In the genomic region with DNA sequence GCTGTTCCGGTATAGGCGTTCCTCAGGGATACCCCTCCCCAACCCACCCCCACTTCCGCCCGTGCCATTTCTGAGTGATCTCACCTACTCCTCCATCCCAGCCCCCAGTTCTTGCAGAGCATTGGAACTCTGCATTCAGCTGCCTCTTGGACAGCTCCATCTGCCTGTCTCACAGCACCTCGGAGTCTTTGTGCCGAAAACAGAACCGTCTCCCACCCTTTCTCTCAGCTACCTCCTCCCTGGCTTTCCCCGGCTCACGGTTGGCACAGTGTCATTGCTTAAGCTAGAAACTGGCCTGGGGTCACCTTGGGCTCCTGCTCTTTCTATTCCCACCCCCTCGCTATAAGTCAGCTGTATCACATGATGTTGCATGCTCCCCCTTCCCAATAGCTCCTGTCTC, we compare ENCODE assay signal across 20 mouse cellular contexts. TPM values are rescaled to one million over a fixed set of nuclear protein-coding genes. Genes with fewer than 3 reads are reported as not detected.
DNase-seq lines count a peak whose midpoint lies in the region; ATAC-seq lines count a peak whose summit lies in the region.
"Had no signal": no experiment of that assay in that cellular context is flagged by ENCODE, and none has a peak within 500 bp of the region (broad histone marks: within the 10 kb centered on the region; RNA-seq: fewer than 3 reads in every experiment).

No protein-coding gene starts in this region.

- no peak overlapping the region for H3K4me3 ChIP-seq in forebrain, embryonic 14.5 days (ENCODE audit: low read depth, low read length)
- no peak overlapping the region for H3K4me3 ChIP-seq in forebrain, embryonic 10.5 days
- H3K4me3 ChIP-seq: heart, adult 2 months; hindbrain, embryonic 12.5 days; kidney, embryonic 15.5 days had no signal

- peaks cover 30% of the 10 kb centered on the region for H3K36me3 ChIP-seq in forebrain, embryonic 14.5 days (ENCODE audit: control insufficient read depth, insufficient read depth, low read length)
- H3K36me3 ChIP-seq in forebrain, embryonic 10.5 days (replicated peaks) = peaks cover 6% of the 10 kb centered on the region; the same call in 1 of the 2 replicates
- H3K36me3 ChIP-seq: hindbrain, embryonic 12.5 days; kidney, embryonic 15.5 days had no signal

- ATAC-seq in forebrain, embryonic 14.5 days = peak; percentile 24; the same call in 1 of the 2 replicates
- ATAC-seq: activated CD4-positive, CD25-positive, alpha-beta regulatory T cell, adult 4 months; intestine, postnatal 0 days; midbrain, embryonic 16.5 days had no signal

- 80% methylated on average over 10 of the region's 10 CpGs for WGBS in forebrain, embryonic 14.5 days
- WGBS in forebrain, embryonic 10.5 days = 92% methylated on average over 10 of the region's 10 CpGs

- DNase-seq in forebrain, embryonic 14.5 days (ENCODE audit: low spot score) = no peak
- no peak for DNase-seq in forebrain, embryonic 10.5 days (ENCODE audit: extremely low spot score, low spot score)
- peak; percentile 51 for DNase-seq in layer of hippocampus, adult 9-11 months
- no peak for DNase-seq in layer of hippocampus, postnatal 14 days (ENCODE audit: low spot score in 2 of 2)
- DNase-seq in left cerebral cortex, adult 9 months (ENCODE audit: low spot score in 2 of 2) = peak; percentile 59 to 67
- DNase-seq in right cerebral cortex, postnatal 25 days = peak; percentile 63
- no peak for DNase-seq in adrenal gland, postnatal 36 days
- DNase-seq in kidney, adult 8-10 months = no peak
- DNase-seq: adrenal gland, adult 8-10 months; cerebellum, adult 9-11 months; gastrocnemius, postnatal 25 days; heart, adult 2 months; kidney, postnatal 36 days; thymus, postnatal 14 days had no signal

- no peak overlapping the region; the same call in 1 of the 2 replicates for H3K27ac ChIP-seq in forebrain, embryonic 14.5 days (ENCODE audit: low read depth, low read length)
- no peak overlapping the region for H3K27ac ChIP-seq in forebrain, embryonic 10.5 days
- H3K27ac ChIP-seq: heart, adult 2 months; hindbrain, embryonic 12.5 days; kidney, embryonic 15.5 days; macrophage had no signal

- H3K27me3 ChIP-seq in forebrain, embryonic 14.5 days (replicated peaks; ENCODE audit: control insufficient read depth, insufficient read depth, low read length) = no peaks in the 10 kb centered on the region
- peaks cover 100% of the 10 kb centered on the region for H3K27me3 ChIP-seq in forebrain, embryonic 10.5 days (ENCODE audit: poor library complexity, severe bottlenecking)
- H3K27me3 ChIP-seq: kidney, embryonic 15.5 days had no signal

- H3K4me2 ChIP-seq in forebrain, embryonic 14.5 days (ENCODE audit: low read length) = no peak overlapping the region
- H3K4me2 ChIP-seq: hindbrain, embryonic 12.5 days; kidney, embryonic 15.5 days had no signal

- no peak overlapping the region for H3K9ac ChIP-seq in forebrain, embryonic 14.5 days (ENCODE audit: low read length)
- H3K9ac ChIP-seq: hindbrain, embryonic 12.5 days; kidney, embryonic 15.5 days had no signal

- H3K4me1 ChIP-seq in forebrain, embryonic 14.5 days (ENCODE audit: control insufficient read depth, insufficient read depth, low read length) = no peaks in the 10 kb centered on the region; the same call in 1 of the 2 replicates
- H3K4me1 ChIP-seq in forebrain, embryonic 10.5 days = peaks cover 51% of the 10 kb centered on the region

- H3K9me3 ChIP-seq in forebrain, embryonic 14.5 days (replicated peaks; ENCODE audit: control insufficient read depth, low read length) = no peaks in the 10 kb centered on the region
- H3K9me3 ChIP-seq in forebrain, embryonic 10.5 days = no peaks in the 10 kb centered on the region
- H3K9me3 ChIP-seq: hindbrain, embryonic 12.5 days; kidney, embryonic 15.5 days had no signal

RNA-seq across cellular contexts. Expression of gene Hk3, which starts 20.8 kb away (rescaled TPM):
- polyA plus RNA-seq in forebrain, embryonic 14.5 days (2014; fragmentation: Nextera tagmentation; extraction: Ambion mirVana) = 0.80 and 1.1 TPM in 2 replicates
- polyA plus RNA-seq in forebrain, embryonic 10.5 days (2016; fragmentation: Nextera tagmentation; extraction: Ambion mirVana) = 0.58 TPM in 2 replicates
- total RNA-seq in layer of hippocampus, postnatal 14 days (2021) = 1 to 10 TPM; 1.4 TPM
- total RNA-seq in adrenal gland, postnatal 36 days (2021) = 1 to 10 TPM in 1 of 2 experiments, under 1 TPM in 1; 0.72 to 1.1 TPM

RNA-seq across cellular contexts. Expression of gene Unc5a, which starts 51.2 kb away (rescaled TPM):
- polyA plus RNA-seq in forebrain, embryonic 14.5 days (2014; fragmentation: Nextera tagmentation; extraction: Ambion mirVana) = 12.3 and 16.2 TPM in 2 replicates
- 2.4 TPM in 2 replicates for polyA plus RNA-seq in forebrain, embryonic 10.5 days (2016; fragmentation: Nextera tagmentation; extraction: Ambion mirVana)
- 100 to 1,000 TPM; 109 to 110 TPM for total RNA-seq in layer of hippocampus, postnatal 14 days (2021)
- 1 to 10 TPM; 6.0 to 6.4 TPM for total RNA-seq in adrenal gland, postnatal 36 days (2021)

Comparison
In these comparisons a context has a peak if more than half of its experiments do, and no peak if none do; other contexts are left out.
1. DNase-seq: peak in layer of hippocampus, adult 9-11 months (single experiment), left cerebral cortex, adult 9 months (2 of 2) and right cerebral cortex, postnatal 25 days (single experiment); none in forebrain, embryonic 14.5 days (single experiment), forebrain, embryonic 10.5 days (single experiment), layer of hippocampus, postnatal 14 days (0 of 2), adrenal gland, postnatal 36 days (0 of 2) and kidney, adult 8-10 months (0 of 2).
2. RNA of gene Unc5a, which starts 51.2 kb away (total RNA-seq): 109 to 110 TPM in layer of hippocampus, postnatal 14 days; 6.0 to 6.4 TPM in adrenal gland, postnatal 36 days; every median in the first group is over 10 times any median in the second.